Mouse (Mus musculus): ENCODE measurements around the gene Dnah2.

- TF ChIP-seq CTCF (conservative IDR thresholded peaks at IDR 0.05 in 1 of 2, IDR thresholded peaks at IDR 0.05 in 1 of 2; ENCODE audit: low read depth in 2 of 2, low read length in 2 of 2) (no peak), TBP (conservative IDR thresholded peaks at IDR 0.05; ENCODE audit: low read depth, low read length) (no peak), MYC (IDR thresholded peaks at IDR 0.05; ENCODE audit: low read depth, low read length) (no peak), MXI1 (IDR thresholded peaks at IDR 0.05; ENCODE audit: low read depth, low read length) (peak; percentile 52), EP300 (IDR thresholded peaks at IDR 0.05; ENCODE audit: low read length) (no peak), POLR2AphosphoS2 (IDR thresholded peaks at IDR 0.05; ENCODE audit: low read depth, low read length) (no peak), ZNF384 (IDR thresholded peaks at IDR 0.05; ENCODE audit: low read depth, low read length) (no peak), POLR2A (IDR thresholded peaks at IDR 0.05; ENCODE audit: low read depth, low read length) (no peak), NRF1 (IDR thresholded peaks at IDR 0.05; ENCODE audit: low read depth, low read length) (no peak), USF1 (IDR thresholded peaks at IDR 0.05; ENCODE audit: low read depth, low read length) (no peak), NELFE (IDR thresholded peaks at IDR 0.05; ENCODE audit: low read depth, low read length) (no peak; the same call in 1 of the 2 replicates)
Observed at GRCm38 (mm10) chr11:69419813-69420553, 128.9 kb downstream of the Dnah2 start.
